Mouse (Mus musculus) stomach, embryonic 16.5 days (tissue): ENCODE measurements at regions not wholly inside any gene's neighbourhood (a gene's known extent, or its start where the extent isn't known, plus 50 kb on each side); places are given as distances from the start of the nearest gene placed in this dataset.
"Not testable (repeated sequence)": the region's sequence is repeated elsewhere in the genome, so short reads cannot be mapped to it uniquely, and the experiment has no call there.

Experiments used
- ATAC-seq: fragments of 200-750 bp; cut with Nextera tagmentation; 2 replicates; pipeline ENCODE4 v1.8.0; 2017; ENCODE audit warnings: moderate number of reproducible peaks, moderate TSS enrichment; ENCODE audit not compliant: insufficient read depth, low FRiP score
- H3K27ac ChIP-seq: fragments of 300-500 bp; sonication (generic); 2 replicates; pipeline ENCODE4 v1.5.1; 2014; ENCODE audit warnings: low read length
- H3K27me3 ChIP-seq: fragments of 300-500 bp; sonication (generic); 2 replicates; pipeline ENCODE4 v1.6.1; 2014; ENCODE audit warnings: low read length, control low read depth, mixed read lengths; ENCODE audit not compliant: control insufficient read depth, insufficient read depth
- H3K36me3 ChIP-seq: fragments of 300-500 bp; sonication (generic); 2 replicates; pipeline ENCODE4 v1.6.1; 2014; ENCODE audit warnings: low read length; ENCODE audit not compliant: control insufficient read depth, insufficient read depth
- H3K4me1 ChIP-seq: fragments of 300-500 bp; sonication (generic); 2 replicates; pipeline ENCODE4 v1.6.1; 2014; ENCODE audit warnings: low read length, control low read depth, mixed read lengths; ENCODE audit not compliant: control insufficient read depth, insufficient read depth
- H3K4me2 ChIP-seq: fragments of 300-500 bp; sonication (generic); 2 replicates; pipeline ENCODE4 v1.6.1; 2014; ENCODE audit warnings: low read depth, low read length, mixed read lengths
- H3K4me3 ChIP-seq: fragments of 300-500 bp; sonication (generic); replicated peaks from 2 replicates; pipeline ENCODE4 v1.5.1; 2014; ENCODE audit warnings: mild to moderate bottlenecking, low read length
- H3K9ac ChIP-seq: fragments of 300-500 bp; sonication (generic); 2 replicates; pipeline ENCODE4 v1.6.1; 2014; ENCODE audit warnings: low read length
- H3K9me3 ChIP-seq: fragments of 300-500 bp; sonication (generic); replicated peaks from 2 replicates; pipeline ENCODE4 v1.6.1; 2016; ENCODE audit warnings: low read length, control low read depth; ENCODE audit not compliant: control insufficient read depth
- WGBS: fragments of 180-500 bp; shearing (Covaris S2); extraction: QIAGEN DNeasy Blood & Tissue Kit; methylation state at CpG from one replicate; pipeline ENCODE4 v1.1.7; 2014; 5-methylcytosine and 5-hydroxymethylcytosine counted together

GRCm38 (mm10) chr17:54753396-54753994 lies 454.7 kb upstream of the Slc5a7 start:
- Histone ChIP-seq H3K27me3 (no peaks in the 10 kb centered on the region), H3K9ac (no peak overlapping the region), H3K4me2 (no peak overlapping the region), H3K4me3 (no peak overlapping the region), H3K9me3 (no peaks in the 10 kb centered on the region), H3K36me3 (no peaks in the 10 kb centered on the region), H3K4me1 (no peaks in the 10 kb centered on the region), H3K27ac (0 out of 2 replicates have a peak overlapping the region, but pooled peaks have one; percentile 14)
- peak; percentile 76 for ATAC-seq
- WGBS = 27% methylated on average over 2 of the region's 2 CpGs

GRCm38 (mm10) chr17:54752917-54753316 lies 454.1 kb upstream of the Slc5a7 start:
- H3K4me3 ChIP-seq = no peak overlapping the region
- H3K9ac ChIP-seq = no peak overlapping the region
- H3K36me3 ChIP-seq = no peaks in the 10 kb centered on the region
- no peaks in the 10 kb centered on the region for H3K4me1 ChIP-seq
- ATAC-seq = no peak
- H3K27ac ChIP-seq = no peak overlapping the region
- no peak overlapping the region for H3K4me2 ChIP-seq
- no peaks in the 10 kb centered on the region for H3K9me3 ChIP-seq
- H3K27me3 ChIP-seq = no peaks in the 10 kb centered on the region

- no peak overlapping the region for H3K4me2 ChIP-seq
- H3K9ac ChIP-seq = no peak overlapping the region
- no peaks in the 10 kb centered on the region for H3K9me3 ChIP-seq
- no peak overlapping the region for H3K27ac ChIP-seq
- no peaks in the 10 kb centered on the region for H3K4me1 ChIP-seq
- no peaks in the 10 kb centered on the region for H3K36me3 ChIP-seq
- 68% methylated on average over 3 of the region's 3 CpGs for WGBS
- H3K27me3 ChIP-seq = no peaks in the 10 kb centered on the region
- H3K4me3 ChIP-seq = no peak overlapping the region
- ATAC-seq = no peak
These were observed 437.0 kb upstream of the Slc5a7 start for GRCm38 (mm10) chr17:54735836-54736235.

GRCm38 (mm10) chr17:54727660-54728059 lies 428.8 kb upstream of the Slc5a7 start:
- no peak overlapping the region for H3K4me3 ChIP-seq
- no peaks in the 10 kb centered on the region for H3K9me3 ChIP-seq
- H3K9ac ChIP-seq = no peak overlapping the region
- ATAC-seq = no peak
- no peak overlapping the region for H3K4me2 ChIP-seq
- no peak overlapping the region for H3K27ac ChIP-seq
- no peaks in the 10 kb centered on the region for H3K4me1 ChIP-seq
- H3K36me3 ChIP-seq = no peaks in the 10 kb centered on the region
- no peaks in the 10 kb centered on the region for H3K27me3 ChIP-seq

- ATAC-seq = no peak
- no peaks in the 10 kb centered on the region for H3K9me3 ChIP-seq
- H3K36me3 ChIP-seq = no peaks in the 10 kb centered on the region
- no peak overlapping the region for H3K4me3 ChIP-seq
- no peak overlapping the region for H3K4me2 ChIP-seq
- 91% methylated on average over 2 of the region's 2 CpGs for WGBS
- H3K9ac ChIP-seq = no peak overlapping the region
- H3K27ac ChIP-seq = no peak overlapping the region
- H3K27me3 ChIP-seq = no peaks in the 10 kb centered on the region
- H3K4me1 ChIP-seq = no peaks in the 10 kb centered on the region
These were observed 427.9 kb upstream of the Slc5a7 start for GRCm38 (mm10) chr17:54726693-54727092.

GRCm38 (mm10) chr17:54713026-54713425 lies 414.2 kb upstream of the Slc5a7 start:
- Histone ChIP-seq H3K9ac (no peak overlapping the region), H3K4me3 (no peak overlapping the region), H3K9me3 (no peaks in the 10 kb centered on the region), H3K36me3 (no peaks in the 10 kb centered on the region), H3K4me1 (no peaks in the 10 kb centered on the region), H3K27ac (no peak overlapping the region), H3K27me3 (no peaks in the 10 kb centered on the region), H3K4me2 (no peak overlapping the region)
- ATAC-seq = no peak
- 76% methylated on average over 1 of the region's 1 CpGs for WGBS

- not testable (repeated sequence) for H3K4me3 ChIP-seq, H3K4me1 ChIP-seq, H3K27ac ChIP-seq, H3K27me3 ChIP-seq, H3K9ac ChIP-seq, H3K36me3 ChIP-seq, ATAC-seq, H3K9me3 ChIP-seq, H3K4me2 ChIP-seq
These were observed 409.0 kb upstream of the Slc5a7 start for GRCm38 (mm10) chr17:54707811-54708210.

GRCm38 (mm10) chr17:54701346-54702108 lies 402.7 kb upstream of the Slc5a7 start:
- H3K9ac ChIP-seq = no peak overlapping the region
- no peaks in the 10 kb centered on the region for H3K9me3 ChIP-seq
- WGBS = 68% methylated on average over 6 of the region's 6 CpGs
- no peaks in the 10 kb centered on the region for H3K4me1 ChIP-seq
- no peak overlapping the region for H3K27ac ChIP-seq
- no peak overlapping the region for H3K4me3 ChIP-seq
- ATAC-seq = no peak
- H3K4me2 ChIP-seq = no peak overlapping the region
- H3K27me3 ChIP-seq = no peaks in the 10 kb centered on the region
- H3K36me3 ChIP-seq = no peaks in the 10 kb centered on the region

GRCm38 (mm10) chr17:54694637-54695036 lies 395.8 kb upstream of the Slc5a7 start:
- H3K27ac ChIP-seq = no peak overlapping the region
- no peak for ATAC-seq
- H3K4me2 ChIP-seq = no peak overlapping the region
- H3K27me3 ChIP-seq = no peaks in the 10 kb centered on the region
- no peaks in the 10 kb centered on the region for H3K4me1 ChIP-seq
- no peaks in the 10 kb centered on the region for H3K9me3 ChIP-seq
- no peaks in the 10 kb centered on the region for H3K36me3 ChIP-seq
- no peak overlapping the region for H3K4me3 ChIP-seq
- no peak overlapping the region for H3K9ac ChIP-seq
